Mouse (Mus musculus) C2C12 (cell line): ENCODE measurements at regions not wholly inside any gene's neighbourhood (a gene's known extent, or its start where the extent isn't known, plus 50 kb on each side); places are given as distances from the start of the nearest gene placed in this dataset.

Source experiments
- CEBPB ChIP-seq: IDR thresholded peaks from one replicate; pipeline ENCODE4 v1.6.1; 2011; ENCODE audit warnings: low read depth, mild to moderate bottlenecking, control low read depth, moderate library complexity
- CTCF ChIP-seq: IDR thresholded peaks from one replicate; pipeline ENCODE4 v1.5.1; 2011; ENCODE audit not compliant: control insufficient read depth, insufficient read depth, insufficient read length
- MAX ChIP-seq: IDR thresholded peaks from one replicate; pipeline ENCODE4 v1.6.1; 2011; ENCODE audit warnings: mild to moderate bottlenecking, control low read depth
- MYOG ChIP-seq: IDR thresholded peaks from one replicate; pipeline ENCODE4 v1.6.1; 2011; ENCODE audit not compliant: control insufficient read depth, insufficient read length; ENCODE audit errors: extremely low read depth

GRCm38 (mm10) chr9:78903211-78903610 is 287.9 kb downstream of the Cd109 start:
- TF ChIP-seq CTCF (no peak), CEBPB (no peak), MAX (no peak), MYOG (no peak)
